Mouse (Mus musculus) brain, embryonic 14.5 days (tissue): ENCODE data around the gene Cad. TPM values are rescaled to one million over a fixed set of nuclear protein-coding genes. Genes with fewer than 3 reads are reported as not detected.
"Not testable (repeated sequence)": the region's sequence is repeated elsewhere in the genome, so short reads cannot be mapped to it uniquely, and the experiment has no call there.

ENCODE experiments used
- DNase-seq: peaks from one replicate; pipeline ENCODE4 v3.0.0-alpha.2; 2011; ENCODE audit warnings: low read depth
- CTCF ChIP-seq: fragments of 200-500 bp; IDR thresholded peaks from 2 replicates; pipeline ENCODE4 v1.5.1; 2012; ENCODE audit warnings: inconsistent platforms, mild to moderate bottlenecking, moderate library complexity, borderline replicate concordance; ENCODE audit not compliant: insufficient read depth, insufficient read length; ENCODE audit errors: extremely low read depth
- POLR2A ChIP-seq: fragments of 200-500 bp; IDR thresholded peaks from 2 replicates; pipeline ENCODE4 v1.6.1; 2012; ENCODE audit warnings: mild to moderate bottlenecking, inconsistent platforms, borderline replicate concordance; ENCODE audit not compliant: poor library complexity, insufficient read depth, insufficient read length, severe bottlenecking; ENCODE audit errors: extremely low read depth
- polyA plus RNA-seq: library from polyadenylated mRNA; depleted of rRNA; stranded (reverse); fragments of >200 nt; gene quantifications from 2 replicates; pipeline ENCODE4 v1.2.3, GENCODE M21; 2012; rRNA removed

Gene Cad
- polyA plus RNA-seq, result 33.8 and 34.0 TPM in 2 replicates

- peak; percentile 97 for DNase-seq
- TF ChIP-seq CTCF (no peak), POLR2A (peak; percentile 68)
Measured at GRCm38 (mm10) chr5:31054261-31055215, at the start of gene Cad. Cad (plus strand) TSS chr5:31054780.

GRCm38 (mm10) chr5:31012737-31013136 is 41.8 kb upstream of the Cad start:
- no peak for TF ChIP-seq CTCF
- TF ChIP-seq POLR2A, result no peak
- DNase-seq, result no peak

- DNase-seq, result no peak
- TF ChIP-seq POLR2A, result no peak
Measured at GRCm38 (mm10) chr5:31015913-31016312, 38.7 kb upstream of the Cad start.

- not testable (repeated sequence) for DNase-seq
Measured at GRCm38 (mm10) chr5:31021790-31022189, 32.8 kb upstream of the Cad start.

GRCm38 (mm10) chr5:31022690-31023089 is 31.9 kb upstream of the Cad start:
- DNase-seq, result no peak
- TF ChIP-seq POLR2A (no peak), CTCF (no peak)

GRCm38 (mm10) chr5:31023254-31023653 is 31.3 kb upstream of the Cad start:
- TF ChIP-seq POLR2A (no peak), CTCF (no peak)
- DNase-seq, result no peak

- no peak for DNase-seq
- TF ChIP-seq CTCF (no peak), POLR2A (no peak)
Measured at GRCm38 (mm10) chr5:31024641-31025040, 29.9 kb upstream of the Cad start.

GRCm38 (mm10) chr5:31030926-31031325 is 23.7 kb upstream of the Cad start:
- no peak for DNase-seq
- TF ChIP-seq POLR2A (no peak), CTCF (no peak)

GRCm38 (mm10) chr5:31031508-31031907 is 23.1 kb upstream of the Cad start:
- TF ChIP-seq POLR2A (no peak), CTCF (no peak)
- no peak for DNase-seq

- no peak for DNase-seq
- TF ChIP-seq POLR2A (no peak), CTCF (no peak)
Measured at GRCm38 (mm10) chr5:31034669-31035068, 19.9 kb upstream of the Cad start.

- not testable (repeated sequence) for DNase-seq
Measured at GRCm38 (mm10) chr5:31036556-31036955, 18.0 kb upstream of the Cad start.

GRCm38 (mm10) chr5:31038171-31038845 is 16.3 kb upstream of the Cad start:
- no peak for DNase-seq
- TF ChIP-seq CTCF, result no peak
- no peak for TF ChIP-seq POLR2A

GRCm38 (mm10) chr5:31046416-31046815 is 8.2 kb upstream of the Cad start:
- DNase-seq, result no peak
- TF ChIP-seq CTCF, result no peak
- TF ChIP-seq POLR2A, result no peak

- DNase-seq, result no peak
- TF ChIP-seq POLR2A, result no peak
- TF ChIP-seq CTCF, result no peak
Measured at GRCm38 (mm10) chr5:31047074-31047473, 7.5 kb upstream of the Cad start.
